Mouse (Mus musculus) neural tube, embryonic 11.5 days (tissue): Measurements from ENCODE around the gene Ilvbl. TPM values are rescaled to one million over a fixed set of nuclear protein-coding genes. Genes with fewer than 3 reads are reported as not detected.

Source experiments
- ATAC-seq: fragments of 200-750 bp; cut with Nextera tagmentation; 2 replicates; pipeline ENCODE4 v1.8.0; 2017; ENCODE audit warnings: moderate number of reproducible peaks, mild to moderate bottlenecking, moderate TSS enrichment, moderate library complexity; ENCODE audit not compliant: insufficient read depth, low FRiP score, low TSS enrichment
- DNase-seq: peaks from one replicate; pipeline ENCODE4 v3.0.0-alpha.2; 2015; ENCODE audit warnings: low spot score
- H3K27ac ChIP-seq: fragments of 300-500 bp; sonication (generic); 2 replicates; pipeline ENCODE4 v1.5.1; 2014; ENCODE audit warnings: low read depth, mild to moderate bottlenecking, low read length
- H3K27me3 ChIP-seq: fragments of 300-500 bp; sonication (generic); 2 replicates; pipeline ENCODE4 v1.6.1; 2014; ENCODE audit warnings: mild to moderate bottlenecking, low read length, mixed read lengths; ENCODE audit not compliant: control insufficient read depth, insufficient read depth
- H3K36me3 ChIP-seq: fragments of 300-500 bp; sonication (generic); 2 replicates; pipeline ENCODE4 v1.6.1; 2014; ENCODE audit warnings: mild to moderate bottlenecking, low read length, moderate library complexity, mixed read lengths; ENCODE audit not compliant: control insufficient read depth, insufficient read depth
- H3K4me1 ChIP-seq: fragments of 300-500 bp; sonication (generic); 2 replicates; pipeline ENCODE4 v1.6.1; 2014; ENCODE audit warnings: low read length, mixed read lengths; ENCODE audit not compliant: control insufficient read depth, insufficient read depth
- H3K4me2 ChIP-seq: fragments of 300-500 bp; sonication (generic); 2 replicates; pipeline ENCODE4 v1.6.1; 2014; ENCODE audit warnings: low read depth, mild to moderate bottlenecking, moderate library complexity
- H3K4me3 ChIP-seq: fragments of 300-500 bp; sonication (generic); 2 replicates; pipeline ENCODE4 v1.5.1; 2014; ENCODE audit warnings: low read depth, low read length
- H3K9ac ChIP-seq: fragments of 300-500 bp; sonication (generic); 2 replicates; pipeline ENCODE4 v1.6.1; 2014; ENCODE audit warnings: mild to moderate bottlenecking, low read length
- H3K9me3 ChIP-seq: fragments of 300-500 bp; sonication (generic); 2 replicates; pipeline ENCODE4 v1.6.1; 2016; ENCODE audit warnings: low read length; ENCODE audit not compliant: control insufficient read depth
- WGBS: fragments of 180-500 bp; shearing (Covaris S2); extraction: QIAGEN DNeasy Blood & Tissue Kit; methylation state at CpG from one replicate; pipeline ENCODE4 v1.1.7; 2014; 5-methylcytosine and 5-hydroxymethylcytosine counted together
- polyA plus RNA-seq: library from polyadenylated mRNA; unstranded; fragments of >200 nt; fragmentation: Nextera tagmentation; extraction: Ambion mirVana; gene quantifications from 2 replicates; pipeline ENCODE4 v1.2.1, GENCODE M21; 2014

The Ilvbl gene
- polyA plus RNA-seq, 1 experiment from 2014 or later, result 33.6 TPM

- Histone ChIP-seq H3K36me3 (no peaks in the 10 kb centered on the region), H3K4me2 (no peak overlapping the region), H3K4me1 (0 out of 2 replicates have a peak, but pooled peaks cover 4% of the 10 kb centered on the region), H3K4me3 (no peak overlapping the region), H3K27me3 (no peaks in the 10 kb centered on the region), H3K9ac (no peak overlapping the region), H3K9me3 (no peaks in the 10 kb centered on the region), H3K27ac (no peak overlapping the region)
- 81% methylated on average over 3 of the region's 3 CpGs for WGBS
- no peak for DNase-seq
- no peak for ATAC-seq
These were observed 920 bp upstream of the Ilvbl start for GRCm38 (mm10) chr10:78573226-78573625.

- no peak overlapping the region for H3K27ac ChIP-seq
- H3K9ac ChIP-seq, result peak overlapping the region; percentile 58
- ATAC-seq, result peak; percentile 33
- H3K4me3 ChIP-seq, result peak overlapping the region; percentile 54
- WGBS, result 15% methylated on average over 13 of the region's 13 CpGs
- peak overlapping the region; percentile 60 for H3K4me2 ChIP-seq
- no peaks in the 10 kb centered on the region for H3K27me3 ChIP-seq
- no peaks in the 10 kb centered on the region for H3K36me3 ChIP-seq
- H3K9me3 ChIP-seq, result no peaks in the 10 kb centered on the region
- 0 out of 2 replicates have a peak, but pooled peaks cover 4% of the 10 kb centered on the region for H3K4me1 ChIP-seq
- no peak for DNase-seq
These were observed 1.0 kb downstream of the Ilvbl start for GRCm38 (mm10) chr10:78575105-78575632.

GRCm38 (mm10) chr10:78575690-78576089, 1.5 kb downstream of the Ilvbl start:
- no peak overlapping the region for H3K27ac ChIP-seq
- WGBS, result 88% methylated on average over 2 of the region's 2 CpGs
- H3K4me3 ChIP-seq, result no peak overlapping the region
- H3K9ac ChIP-seq, result no peak overlapping the region
- 0 out of 2 replicates have a peak, but pooled peaks cover 4% of the 10 kb centered on the region for H3K4me1 ChIP-seq
- no peaks in the 10 kb centered on the region for H3K27me3 ChIP-seq
- H3K36me3 ChIP-seq, result no peaks in the 10 kb centered on the region
- no peak for ATAC-seq
- H3K9me3 ChIP-seq, result no peaks in the 10 kb centered on the region
- DNase-seq, result no peak
- no peak overlapping the region for H3K4me2 ChIP-seq

GRCm38 (mm10) chr10:78576435-78577184, 2.5 kb downstream of the Ilvbl start:
- no peak for DNase-seq
- WGBS, result 90% methylated on average over 16 of the region's 16 CpGs

GRCm38 (mm10) chr10:78578204-78578603, 4.1 kb downstream of the Ilvbl start:
- 65% methylated on average over 3 of the region's 3 CpGs for WGBS
- ATAC-seq, result no peak
- 0 out of 2 replicates have a peak, but pooled peaks cover 4% of the 10 kb centered on the region for H3K4me1 ChIP-seq
- DNase-seq, result no peak
- H3K36me3 ChIP-seq, result 0 out of 2 replicates have a peak, but pooled peaks cover 2% of the 10 kb centered on the region
- no peaks in the 10 kb centered on the region for H3K9me3 ChIP-seq
- H3K9ac ChIP-seq, result no peak overlapping the region
- H3K27ac ChIP-seq, result no peak overlapping the region
- H3K4me2 ChIP-seq, result no peak overlapping the region
- no peaks in the 10 kb centered on the region for H3K27me3 ChIP-seq
- H3K4me3 ChIP-seq, result no peak overlapping the region

More at GRCm38 (mm10) chr10:78576435-78577184, 2.5 kb downstream of the Ilvbl start:
- H3K4me3 ChIP-seq, result no peak overlapping the region
- 0 out of 2 replicates have a peak, but pooled peaks cover 2% of the 10 kb centered on the region for H3K36me3 ChIP-seq
- no peak overlapping the region for H3K9ac ChIP-seq
- ATAC-seq, result no peak
- H3K9me3 ChIP-seq, result no peaks in the 10 kb centered on the region
- no peak overlapping the region for H3K27ac ChIP-seq
- H3K27me3 ChIP-seq, result no peaks in the 10 kb centered on the region
- 0 out of 2 replicates have a peak, but pooled peaks cover 4% of the 10 kb centered on the region for H3K4me1 ChIP-seq
- H3K4me2 ChIP-seq, result no peak overlapping the region

GRCm38 (mm10) chr10:78581121-78581520, 7.0 kb downstream of the Ilvbl start:
- DNase-seq, result no peak
- no peak overlapping the region for H3K9ac ChIP-seq
- WGBS, result 94% methylated on average over 7 of the region's 7 CpGs
- H3K9me3 ChIP-seq, result no peaks in the 10 kb centered on the region
- no peak overlapping the region for H3K4me3 ChIP-seq
- H3K36me3 ChIP-seq, result peaks cover 12% of the 10 kb centered on the region
- ATAC-seq, result no peak
- no peak overlapping the region for H3K27ac ChIP-seq
- no peak overlapping the region for H3K4me2 ChIP-seq
- H3K4me1 ChIP-seq, result no peaks in the 10 kb centered on the region
- no peaks in the 10 kb centered on the region for H3K27me3 ChIP-seq

GRCm38 (mm10) chr10:78583347-78583746, 9.2 kb downstream of the Ilvbl start:
- Histone ChIP-seq H3K27ac (no peak overlapping the region), H3K4me2 (no peak overlapping the region), H3K9ac (no peak overlapping the region), H3K4me3 (no peak overlapping the region), H3K9me3 (no peaks in the 10 kb centered on the region), H3K27me3 (no peaks in the 10 kb centered on the region), H3K4me1 (no peaks in the 10 kb centered on the region), H3K36me3 (peaks cover 16% of the 10 kb centered on the region)
- 71% methylated on average over 9 of the region's 9 CpGs for WGBS
- ATAC-seq (no peak), DNase-seq (no peak)

GRCm38 (mm10) chr10:78583939-78584338, 9.8 kb downstream of the Ilvbl start:
- no peak overlapping the region for H3K4me3 ChIP-seq

GRCm38 (mm10) chr10:78584996-78585395, 10.8 kb downstream of the Ilvbl start:
- WGBS, result 96% methylated on average over 1 of the region's 1 CpGs
- no peak overlapping the region for H3K9ac ChIP-seq
- H3K9me3 ChIP-seq, result no peaks in the 10 kb centered on the region
- H3K27me3 ChIP-seq, result no peaks in the 10 kb centered on the region
- DNase-seq (no peak), ATAC-seq (no peak)
- no peak overlapping the region for H3K4me3 ChIP-seq
- H3K27ac ChIP-seq, result no peak overlapping the region
- H3K4me1 ChIP-seq, result no peaks in the 10 kb centered on the region
- peaks cover 19% of the 10 kb centered on the region for H3K36me3 ChIP-seq
- H3K4me2 ChIP-seq, result no peak overlapping the region

More at GRCm38 (mm10) chr10:78583939-78584338, 9.8 kb downstream of the Ilvbl start:
- no peak overlapping the region for H3K27ac ChIP-seq
- no peaks in the 10 kb centered on the region for H3K4me1 ChIP-seq
- H3K4me2 ChIP-seq, result no peak overlapping the region
- ATAC-seq (no peak), DNase-seq (no peak)
- no peaks in the 10 kb centered on the region for H3K9me3 ChIP-seq
- WGBS, result 82% methylated on average over 3 of the region's 3 CpGs
- H3K27me3 ChIP-seq, result no peaks in the 10 kb centered on the region
- peaks cover 17% of the 10 kb centered on the region for H3K36me3 ChIP-seq
- no peak overlapping the region for H3K9ac ChIP-seq
